Mouse (Mus musculus) liver, adult (tissue): ENCODE measurements around the gene Lgmn.

Experiments
- GATA4 ChIP-seq: IDR thresholded peaks from 2 replicates; pipeline ENCODE4 v1.6.1; 2014; ENCODE audit warnings: mild to moderate bottlenecking, low read length; ENCODE audit not compliant: insufficient replicate concordance

The Lgmn gene

DNA sequence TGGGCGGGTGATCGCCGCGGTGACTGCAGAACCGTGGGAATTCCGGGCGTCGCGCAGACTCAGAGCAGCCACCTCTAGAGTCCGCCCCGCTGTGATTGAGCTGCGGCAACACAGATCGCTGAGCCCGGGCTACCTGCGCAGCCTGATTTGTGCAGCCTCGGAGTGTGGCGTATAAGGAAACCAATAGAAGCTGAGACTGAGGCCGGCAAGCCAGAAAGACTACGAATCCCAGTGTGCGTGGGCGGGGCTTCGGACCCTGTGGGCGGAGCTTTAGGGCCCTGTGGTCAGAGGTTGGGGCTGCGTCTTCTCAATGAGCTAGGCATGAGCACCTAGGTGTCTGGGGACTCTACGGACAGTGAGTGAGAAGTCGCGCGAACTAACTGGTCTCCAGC is at the start of gene Lgmn:
TSS of gene Lgmn (minus strand) at position 182 of the 392 bp plus-strand sequence.
- no peak; the same call in 1 of the 2 replicates for TF ChIP-seq GATA4

DNA sequence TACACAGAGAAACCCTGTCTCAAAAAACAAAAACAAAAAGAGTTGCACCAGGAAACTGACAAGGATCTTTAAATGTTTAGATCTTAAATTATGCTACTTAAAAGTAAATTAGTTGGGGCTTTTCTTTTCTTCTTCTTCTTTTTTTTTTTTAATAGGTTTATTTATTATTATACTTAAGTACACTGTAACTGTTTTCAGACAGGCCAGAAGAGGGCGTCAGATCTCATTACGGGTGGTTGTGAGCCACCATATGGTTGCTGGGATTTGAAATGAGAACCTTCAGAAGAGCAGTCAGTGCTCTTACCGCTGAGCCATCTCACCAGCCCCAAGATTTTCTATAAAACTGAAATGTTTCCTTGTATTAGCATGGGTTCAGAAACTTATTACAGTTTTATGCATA is 45.3 kb upstream of the Lgmn start:
- no peak for TF ChIP-seq GATA4

DNA sequence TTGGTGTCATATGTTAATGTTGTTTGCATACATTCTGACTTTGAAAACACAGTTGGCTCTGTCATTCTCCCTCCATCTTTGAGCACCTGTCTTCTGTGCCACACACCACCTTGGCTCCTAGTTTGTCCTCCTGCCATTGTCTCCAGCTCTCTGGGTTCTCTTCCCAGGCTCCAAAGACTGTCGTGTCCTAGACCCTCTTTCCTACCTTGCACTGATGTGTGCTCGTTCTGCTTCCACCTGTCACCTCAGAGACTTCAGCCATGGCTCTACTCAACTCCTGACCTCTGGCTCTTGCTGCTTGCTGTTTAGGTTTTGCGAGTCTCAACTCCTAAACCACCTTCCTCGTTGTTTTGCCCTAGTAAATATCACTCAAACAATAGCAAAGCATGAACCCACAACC is 40.9 kb upstream of the Lgmn start:
- TF ChIP-seq GATA4 = no peak

DNA sequence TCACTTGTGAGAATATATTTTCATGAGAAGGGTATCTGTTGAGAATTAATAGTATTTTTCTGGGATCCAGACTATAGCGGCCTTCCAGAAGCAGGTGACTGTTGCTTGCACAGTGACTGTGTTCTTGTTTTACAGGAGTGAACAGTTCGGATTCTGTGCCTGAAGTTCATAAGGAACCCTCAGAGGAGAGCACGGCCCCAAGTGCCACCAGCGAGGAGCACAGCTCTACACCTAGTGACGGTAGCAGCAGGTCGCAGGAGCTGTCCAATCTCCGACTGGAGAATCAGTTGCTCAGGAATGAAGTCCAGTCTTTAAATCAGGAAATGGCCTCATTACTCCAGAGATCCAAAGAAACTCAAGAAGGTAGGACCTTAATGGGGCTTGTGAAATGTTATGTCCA is 34.8 kb upstream of the Lgmn start:
- TF ChIP-seq GATA4 = no peak

DNA sequence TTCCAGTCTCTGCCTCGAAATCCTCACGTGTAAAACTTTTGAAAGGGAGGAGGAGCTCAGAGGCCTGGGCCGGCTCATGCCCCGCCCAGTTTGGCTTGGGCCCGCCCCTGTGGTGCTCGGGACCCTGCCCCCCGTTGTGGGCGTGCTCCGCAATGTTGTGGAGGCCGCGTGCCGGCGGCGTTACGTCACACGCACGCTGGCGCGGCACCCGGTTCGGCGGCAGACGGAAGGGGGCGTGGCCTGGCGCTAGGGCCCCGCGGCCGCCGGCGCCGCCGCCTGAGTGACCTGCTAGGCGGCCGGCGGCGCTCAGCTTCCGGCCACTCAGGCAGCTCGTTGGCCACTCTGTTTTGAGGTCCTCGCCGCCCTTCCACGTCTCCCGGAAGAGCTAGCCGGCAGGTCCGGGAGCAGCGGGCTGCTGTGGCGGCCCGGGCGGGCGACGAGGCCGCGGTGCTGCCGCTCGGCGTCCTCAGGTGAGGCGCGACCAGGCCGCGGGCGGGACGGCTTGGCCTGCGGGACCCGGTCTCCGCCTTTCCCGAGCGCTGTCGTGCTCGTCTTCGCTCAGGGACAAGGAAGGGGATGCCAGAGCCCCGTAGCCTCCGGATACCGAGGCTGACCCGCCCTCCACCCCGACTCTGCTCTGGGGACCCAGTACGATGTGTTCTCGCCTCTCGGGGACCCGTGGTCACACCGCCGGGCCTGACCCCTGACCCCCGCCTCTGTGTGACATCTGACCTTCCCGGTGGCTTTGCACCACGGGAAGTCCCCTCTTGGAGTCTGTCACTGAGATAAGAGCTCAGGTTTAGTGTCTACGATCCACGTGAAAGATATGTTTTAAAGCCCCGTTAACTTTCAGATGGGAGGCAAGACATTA is 29.5 kb upstream of the Lgmn start, which contains the start of gene Golga5:
TSS of gene Golga5 (plus strand) at position 242 of the 871 bp plus-strand sequence.
- TF ChIP-seq GATA4 = peak; percentile 10; the same call in 1 of the 2 replicates

DNA sequence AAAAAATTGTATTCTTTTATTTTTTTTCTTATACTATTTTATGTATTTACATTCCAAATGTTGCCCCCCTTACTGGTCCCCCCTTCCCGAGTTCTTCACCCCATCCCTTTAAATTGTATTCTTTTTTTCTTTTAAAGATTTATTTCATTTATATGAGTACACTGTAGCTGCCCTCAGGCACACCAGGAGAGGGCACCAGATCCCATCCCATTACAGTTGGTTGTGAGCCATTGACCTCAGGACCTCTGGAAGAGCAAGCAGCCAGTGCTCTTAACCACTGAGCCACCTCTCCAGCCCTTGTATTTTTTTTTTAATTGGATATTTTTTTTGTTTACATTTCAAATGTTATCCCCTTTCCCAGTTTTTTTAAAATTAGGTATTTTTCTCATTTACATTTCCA is 28.5 kb upstream of the Lgmn start:
- TF ChIP-seq GATA4 = no peak

DNA sequence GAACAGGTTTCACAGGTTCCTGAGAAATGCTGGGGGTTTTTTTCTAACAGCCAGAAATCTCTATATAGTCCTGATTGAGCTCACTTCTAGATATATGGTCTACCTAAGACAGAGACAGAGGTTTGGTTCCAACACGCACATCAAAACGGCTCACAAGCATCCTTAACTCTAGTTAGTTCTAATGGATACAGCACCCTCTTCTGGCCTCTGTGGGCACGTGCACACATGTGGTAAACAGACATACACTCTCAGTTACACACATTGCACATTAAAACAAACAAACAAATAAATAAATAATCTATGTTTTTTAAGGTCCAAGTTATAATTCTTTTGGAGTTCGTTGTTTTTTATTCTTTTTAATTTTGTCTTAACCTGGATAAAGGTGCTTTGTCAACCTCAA is 25.0 kb upstream of the Lgmn start:
- no peak for TF ChIP-seq GATA4

DNA sequence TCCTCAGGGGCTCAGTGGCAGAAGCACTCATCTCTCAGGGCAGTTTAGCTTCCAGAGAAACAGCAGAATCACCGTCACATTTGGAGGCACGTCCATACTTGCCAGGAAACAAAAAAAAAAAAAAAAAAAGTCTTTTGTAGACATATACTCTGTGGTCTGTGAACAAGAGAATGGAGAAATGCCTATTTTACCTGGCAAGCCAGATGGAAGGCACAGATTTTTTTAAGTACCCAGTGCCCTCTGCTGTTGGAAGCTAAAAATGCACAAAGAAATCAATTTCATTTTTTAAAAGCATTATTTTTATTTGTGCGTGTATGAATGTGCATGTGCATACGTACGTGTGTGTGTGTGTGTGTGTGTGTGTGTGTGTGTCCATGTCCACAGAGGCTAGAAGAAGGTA is 21.6 kb upstream of the Lgmn start:
- TF ChIP-seq GATA4 = no peak

DNA sequence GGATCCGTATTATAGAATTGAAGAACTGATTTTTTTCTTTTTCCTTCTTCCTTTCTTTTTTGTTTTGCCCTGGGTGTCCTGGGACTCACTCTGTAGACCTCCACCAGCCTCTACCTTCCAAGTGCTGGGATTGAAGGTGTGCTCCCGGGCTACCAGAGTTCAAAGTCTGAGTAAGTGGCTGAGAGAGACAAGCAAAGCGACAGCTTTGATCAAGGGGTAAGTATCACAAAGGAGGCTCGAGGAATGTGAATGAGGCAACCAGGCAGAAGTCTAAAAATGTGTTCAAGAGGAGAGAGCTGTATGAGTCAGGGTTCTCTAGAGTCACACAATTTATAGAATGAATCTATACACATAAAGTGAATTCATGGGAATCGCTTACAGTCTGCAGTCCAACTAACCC is 20.4 kb upstream of the Lgmn start:
- TF ChIP-seq GATA4 = no peak

DNA sequence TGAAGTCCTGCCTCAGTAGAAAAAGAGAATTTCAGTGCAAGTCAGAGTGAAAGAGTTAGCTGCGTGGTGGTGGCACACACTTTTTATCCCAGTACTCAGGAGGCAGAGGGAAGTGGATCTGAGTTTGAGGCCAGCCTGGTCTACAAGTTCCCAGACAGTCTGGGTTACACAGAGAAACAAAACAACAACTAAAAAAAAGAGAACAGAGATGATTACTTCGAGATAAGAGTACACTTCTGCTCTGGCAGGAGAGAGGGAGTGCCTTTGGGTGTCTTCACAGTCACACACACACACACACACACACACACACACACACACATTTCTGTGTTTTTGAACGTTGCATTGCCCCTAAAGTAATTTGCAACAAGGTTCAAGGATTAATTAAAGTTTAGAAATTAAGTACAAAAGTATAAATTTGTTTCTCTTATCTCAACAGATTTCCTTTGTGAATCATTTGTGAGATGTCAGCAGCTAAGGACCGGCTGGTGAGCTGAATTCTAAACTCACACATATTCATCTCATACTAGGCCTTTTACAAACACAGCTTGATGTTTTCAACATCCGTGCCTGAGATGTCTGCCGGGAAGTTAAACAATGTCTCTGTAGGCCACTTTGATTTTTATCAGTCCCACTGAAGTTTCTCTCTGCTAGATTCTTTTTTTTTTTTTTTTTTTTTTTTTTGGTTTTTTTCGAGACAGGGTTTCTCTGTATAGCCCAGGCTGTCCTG is 17.0 kb upstream of the Lgmn start:
- TF ChIP-seq GATA4 = no peak

DNA sequence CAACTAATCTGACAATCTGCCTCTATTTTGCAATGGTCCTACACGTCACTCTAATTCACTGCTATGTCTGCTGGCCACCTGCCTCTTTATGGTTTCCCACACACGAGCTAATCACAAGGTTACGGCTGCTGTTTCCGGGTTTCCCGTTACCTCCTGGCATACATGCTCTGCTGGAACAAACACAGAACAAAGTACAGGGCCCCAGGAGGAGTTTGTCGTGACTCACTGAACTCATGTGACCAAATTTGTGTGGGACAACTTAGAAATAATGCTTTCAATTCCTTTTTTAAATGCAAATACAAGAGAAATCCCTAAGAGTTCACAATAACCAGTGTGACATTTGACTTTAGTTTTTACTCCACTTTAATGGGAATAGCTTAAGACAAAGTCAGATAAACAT is 14.0 kb upstream of the Lgmn start:
- peak; percentile 45; the same call in 1 of the 2 replicates for TF ChIP-seq GATA4

DNA sequence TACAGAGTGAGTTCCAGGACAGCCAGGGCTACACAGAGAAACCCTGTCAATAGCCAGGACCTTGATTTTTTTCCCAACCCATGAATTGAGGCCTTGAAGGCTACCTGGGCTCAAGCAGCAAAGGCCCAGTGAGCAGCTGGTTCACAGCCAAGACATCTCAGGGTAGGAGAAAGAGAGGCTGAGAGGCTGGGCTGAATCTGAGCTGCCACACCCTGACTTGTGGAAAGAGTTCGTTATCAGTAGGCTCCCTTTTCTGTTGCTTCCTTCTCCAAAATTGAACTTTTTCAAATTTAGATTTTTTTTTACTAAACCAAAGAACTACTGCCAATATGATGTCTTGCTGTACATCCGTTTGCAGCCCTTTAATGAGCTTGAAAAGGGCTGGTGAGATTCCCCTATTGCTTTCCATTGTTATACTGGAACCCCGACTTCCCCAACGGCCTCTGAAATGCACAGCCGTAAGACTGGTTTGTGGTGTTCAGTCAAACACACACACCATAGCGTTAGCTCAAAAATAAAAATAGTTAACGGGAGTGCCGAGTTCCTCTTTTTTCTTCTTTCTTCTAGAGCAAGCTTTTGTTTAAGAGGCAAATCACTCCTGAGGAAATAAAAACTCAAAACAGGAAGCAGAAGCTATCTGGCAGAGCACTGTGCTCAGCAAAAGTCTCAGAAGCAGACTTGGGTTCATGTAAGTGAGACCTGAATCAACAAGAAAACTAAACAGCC is 11.7 kb upstream of the Lgmn start:
- peak; percentile 69; the same call in 1 of the 2 replicates for TF ChIP-seq GATA4

DNA sequence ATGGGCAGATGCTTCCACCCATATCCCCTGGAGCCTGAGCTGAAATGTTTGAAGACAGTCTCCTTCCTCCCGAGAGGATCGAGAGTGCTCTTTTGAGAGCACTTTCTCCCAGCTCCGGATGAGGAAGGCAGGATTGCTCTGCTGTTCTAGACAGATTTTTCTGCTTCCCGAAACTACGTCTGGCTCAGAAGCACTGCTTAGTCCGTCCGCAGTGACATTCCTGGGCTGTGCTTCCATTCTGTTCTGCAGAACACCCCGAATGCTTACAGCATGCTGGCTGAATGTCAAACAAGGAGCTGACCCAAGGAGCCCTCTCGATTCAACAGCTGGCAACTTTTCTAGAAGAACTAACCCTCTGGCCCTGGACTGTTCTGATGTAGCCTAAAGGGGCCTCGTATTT is 10.8 kb upstream of the Lgmn start:
- TF ChIP-seq GATA4 = no peak

DNA sequence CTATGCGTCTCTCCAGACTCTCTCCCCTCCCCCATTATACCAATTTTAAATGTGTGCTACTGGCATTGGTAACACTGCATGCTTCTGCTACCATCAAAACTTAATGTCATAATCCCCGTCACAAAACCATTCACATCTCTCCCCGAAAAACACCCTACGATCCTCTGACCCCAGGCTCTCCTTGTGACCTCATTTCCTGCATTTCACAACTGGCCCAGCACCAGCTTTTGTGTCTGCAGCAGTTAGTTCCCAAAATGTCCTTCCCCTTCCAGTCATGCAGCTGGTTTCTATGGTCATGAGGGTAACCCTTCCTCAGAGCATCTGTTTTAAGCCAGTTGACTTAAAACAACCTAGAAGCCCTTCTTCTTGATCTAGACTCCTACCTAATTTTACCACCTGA is 5.8 kb upstream of the Lgmn start:
- no peak for TF ChIP-seq GATA4

DNA sequence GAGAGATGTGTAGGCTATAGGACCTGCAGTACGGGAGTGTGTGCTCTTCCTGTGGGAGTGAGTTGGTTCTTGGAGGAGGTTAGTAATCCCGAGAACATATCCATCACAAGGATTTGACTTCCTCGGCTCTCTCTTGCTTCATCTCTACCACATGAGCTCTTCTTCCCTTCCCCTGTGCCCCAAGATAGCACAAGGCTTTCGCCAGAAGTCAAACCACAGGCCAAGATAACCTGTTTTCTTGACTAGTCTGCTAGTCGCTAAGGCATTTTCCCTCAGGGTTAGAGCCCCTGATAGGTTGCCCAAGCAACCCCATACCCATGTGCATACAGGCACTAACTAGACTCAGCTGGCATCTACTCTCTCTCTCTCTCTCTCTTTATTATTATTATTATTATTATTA is 4.1 kb upstream of the Lgmn start:
- TF ChIP-seq GATA4 = no peak
